Mouse (Mus musculus): ENCODE results near the gene Tnfrsf25. TPM values are rescaled to one million over a fixed set of nuclear protein-coding genes. Genes with fewer than 3 reads are reported as not detected.

The Tnfrsf25 gene
- polyA plus RNA-seq, 1 experiment from 2014 or later: 0.54 TPM

DNA sequence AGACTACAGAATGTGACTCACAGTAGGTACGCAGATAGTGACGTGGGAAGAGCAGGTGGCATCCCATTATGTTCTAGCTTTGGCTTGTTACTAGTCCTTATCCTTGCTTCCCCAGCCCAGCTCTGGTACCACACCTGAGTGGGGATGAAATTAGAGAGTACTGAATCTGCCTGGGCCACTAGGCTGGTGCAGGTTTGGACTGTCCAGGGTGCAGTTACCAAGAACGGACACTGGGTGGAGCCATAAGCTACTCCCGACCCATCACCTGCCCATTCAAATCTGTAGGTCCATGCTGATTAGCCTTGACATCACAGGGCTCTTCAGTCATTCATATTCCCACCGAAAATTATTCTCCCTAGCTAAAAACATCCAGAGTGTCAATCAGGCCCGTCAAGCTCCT, 24.7 kb downstream of the Tnfrsf25 start:
- Histone ChIP-seq H3K4me2 (ENCODE audit: low read depth, low read length) (no peak overlapping the region), H3K27me3 (ENCODE audit: control insufficient read depth, insufficient read depth, low read length) (peaks cover 5% of the 10 kb centered on the region), H3K36me3 (ENCODE audit: control insufficient read depth, insufficient read depth, low read length) (no peaks in the 10 kb centered on the region), H3K4me3 (ENCODE audit: low read depth, low read length) (no peak overlapping the region), H3K27ac (ENCODE audit: low read depth, low read length) (no peak overlapping the region), H3K4me1 (ENCODE audit: control insufficient read depth, insufficient read depth, low read length) (peaks cover 8% of the 10 kb centered on the region; the same call in 1 of the 2 replicates), H3K9me3 (ENCODE audit: control insufficient read depth, low read length) (no peaks in the 10 kb centered on the region), H3K9ac (replicated peaks; ENCODE audit: low read depth, low read length) (no peak overlapping the region)
- no peak for ATAC-seq (ENCODE audit: low read depth)
- WGBS: 33% methylated on average over 6 of the region's 6 CpGs

DNA sequence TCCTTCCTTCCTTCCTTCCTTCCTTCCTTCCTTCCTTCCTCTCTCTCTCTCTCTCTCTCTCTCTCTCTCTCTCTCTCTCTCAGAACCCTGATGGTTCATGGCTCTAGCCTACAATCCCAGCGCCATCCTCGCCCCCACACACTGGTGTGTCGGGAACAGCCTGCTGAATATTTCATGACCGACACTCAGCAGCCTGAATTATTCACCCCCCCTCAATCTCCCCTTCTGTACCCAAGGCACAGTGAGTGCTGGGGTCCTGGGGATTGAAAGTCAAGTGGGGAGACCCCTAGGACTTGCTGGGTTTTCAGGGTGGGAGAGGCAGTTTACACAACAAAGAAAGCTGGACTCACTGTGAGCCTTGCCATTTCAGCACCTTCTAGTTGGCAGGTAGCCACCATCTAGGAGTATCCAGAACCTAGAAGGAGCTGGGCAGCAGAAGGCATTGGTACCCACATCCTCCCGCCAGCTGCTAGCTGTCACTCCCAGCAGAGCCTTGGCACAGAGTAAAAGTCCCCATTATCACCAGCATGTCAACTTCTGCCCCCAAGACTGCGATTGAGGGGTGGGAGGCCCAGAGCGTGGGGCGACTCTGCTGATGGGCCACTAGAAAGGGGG, 25.9 kb downstream of the Tnfrsf25 start:
- Histone ChIP-seq H3K27me3 (ENCODE audit: control insufficient read depth, insufficient read depth, low read length) (peaks cover 5% of the 10 kb centered on the region), H3K4me2 (ENCODE audit: low read depth, low read length) (no peak overlapping the region), H3K36me3 (ENCODE audit: control insufficient read depth, insufficient read depth, low read length) (no peaks in the 10 kb centered on the region), H3K9me3 (ENCODE audit: control insufficient read depth, low read length) (no peaks in the 10 kb centered on the region), H3K4me3 (ENCODE audit: low read depth, low read length) (no peak overlapping the region), H3K9ac (replicated peaks; ENCODE audit: low read depth, low read length) (no peak overlapping the region), H3K4me1 (ENCODE audit: control insufficient read depth, insufficient read depth, low read length) (peaks cover 8% of the 10 kb centered on the region; the same call in 1 of the 2 replicates), H3K27ac (ENCODE audit: low read depth, low read length) (no peak overlapping the region)
- WGBS: 59% methylated on average over 8 of the region's 8 CpGs
- no peak for ATAC-seq (ENCODE audit: low read depth)

DNA sequence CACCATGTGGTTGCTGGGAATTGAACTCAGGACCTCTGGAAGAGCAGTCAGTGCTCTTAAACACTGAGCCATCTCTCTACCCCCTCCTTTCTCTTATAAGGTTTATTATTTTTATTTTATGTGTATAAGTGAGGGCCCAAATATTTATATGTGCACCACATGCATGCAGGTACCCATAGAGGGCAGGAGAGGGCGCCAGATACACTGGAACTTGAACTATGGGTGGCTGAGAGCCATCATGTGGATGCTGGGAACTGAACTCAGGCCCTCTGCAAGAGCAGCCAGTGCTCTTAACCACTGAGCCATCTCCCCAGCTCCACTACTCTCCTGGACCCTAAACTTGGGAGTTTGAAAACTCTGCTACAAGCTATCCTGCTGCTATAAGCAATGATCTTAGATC, 27.9 kb downstream of the Tnfrsf25 start:
- H3K9ac ChIP-seq (replicated peaks; ENCODE audit: low read depth, low read length): no peak overlapping the region
- H3K4me2 ChIP-seq (ENCODE audit: low read depth, low read length): no peak overlapping the region
- no peaks in the 10 kb centered on the region for H3K36me3 ChIP-seq (ENCODE audit: control insufficient read depth, insufficient read depth, low read length)
- H3K4me3 ChIP-seq (ENCODE audit: low read depth, low read length): no peak overlapping the region
- H3K27me3 ChIP-seq (ENCODE audit: control insufficient read depth, insufficient read depth, low read length): peaks cover 3% of the 10 kb centered on the region
- WGBS: 46% methylated on average over 1 of the region's 1 CpGs
- H3K9me3 ChIP-seq (ENCODE audit: control insufficient read depth, low read length): no peaks in the 10 kb centered on the region
- no peak overlapping the region for H3K27ac ChIP-seq (ENCODE audit: low read depth, low read length)
- ATAC-seq (ENCODE audit: low read depth): no peak
- H3K4me1 ChIP-seq (ENCODE audit: control insufficient read depth, insufficient read depth, low read length): peaks cover 3% of the 10 kb centered on the region; the same call in 1 of the 2 replicates

DNA sequence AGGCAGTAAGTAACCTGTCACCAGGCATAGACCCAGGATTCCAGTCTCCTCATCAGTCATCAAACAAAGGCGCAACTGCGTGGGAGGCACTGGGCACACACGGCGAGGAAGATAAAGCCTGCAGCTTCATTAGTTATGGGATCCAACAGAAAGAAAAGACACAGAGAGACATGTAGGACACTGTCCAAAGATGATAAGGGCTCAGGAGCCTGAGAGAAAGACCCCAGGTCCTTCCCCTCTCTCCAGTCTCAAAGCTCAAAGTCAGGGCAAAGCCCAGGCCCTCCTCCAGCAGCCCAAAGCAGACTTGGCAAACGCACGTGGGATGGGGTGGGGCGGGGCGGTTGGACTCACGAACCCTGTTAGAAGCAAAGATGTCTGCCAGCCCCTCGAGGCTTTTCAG, 29.7 kb downstream of the Tnfrsf25 start:
- Histone ChIP-seq H3K4me1 (ENCODE audit: control insufficient read depth, insufficient read depth, low read length) (no peaks in the 10 kb centered on the region), H3K36me3 (ENCODE audit: control insufficient read depth, insufficient read depth, low read length) (no peaks in the 10 kb centered on the region), H3K9me3 (ENCODE audit: control insufficient read depth, low read length) (no peaks in the 10 kb centered on the region), H3K27me3 (ENCODE audit: control insufficient read depth, insufficient read depth, low read length) (0 out of 2 replicates have a peak, but pooled peaks cover 4% of the 10 kb centered on the region), H3K9ac (replicated peaks; ENCODE audit: low read depth, low read length) (no peak overlapping the region), H3K4me2 (ENCODE audit: low read depth, low read length) (no peak overlapping the region), H3K27ac (ENCODE audit: low read depth, low read length) (no peak overlapping the region), H3K4me3 (ENCODE audit: low read depth, low read length) (no peak overlapping the region)
- no peak for ATAC-seq (ENCODE audit: low read depth)
- WGBS: 65% methylated on average over 10 of the region's 10 CpGs

DNA sequence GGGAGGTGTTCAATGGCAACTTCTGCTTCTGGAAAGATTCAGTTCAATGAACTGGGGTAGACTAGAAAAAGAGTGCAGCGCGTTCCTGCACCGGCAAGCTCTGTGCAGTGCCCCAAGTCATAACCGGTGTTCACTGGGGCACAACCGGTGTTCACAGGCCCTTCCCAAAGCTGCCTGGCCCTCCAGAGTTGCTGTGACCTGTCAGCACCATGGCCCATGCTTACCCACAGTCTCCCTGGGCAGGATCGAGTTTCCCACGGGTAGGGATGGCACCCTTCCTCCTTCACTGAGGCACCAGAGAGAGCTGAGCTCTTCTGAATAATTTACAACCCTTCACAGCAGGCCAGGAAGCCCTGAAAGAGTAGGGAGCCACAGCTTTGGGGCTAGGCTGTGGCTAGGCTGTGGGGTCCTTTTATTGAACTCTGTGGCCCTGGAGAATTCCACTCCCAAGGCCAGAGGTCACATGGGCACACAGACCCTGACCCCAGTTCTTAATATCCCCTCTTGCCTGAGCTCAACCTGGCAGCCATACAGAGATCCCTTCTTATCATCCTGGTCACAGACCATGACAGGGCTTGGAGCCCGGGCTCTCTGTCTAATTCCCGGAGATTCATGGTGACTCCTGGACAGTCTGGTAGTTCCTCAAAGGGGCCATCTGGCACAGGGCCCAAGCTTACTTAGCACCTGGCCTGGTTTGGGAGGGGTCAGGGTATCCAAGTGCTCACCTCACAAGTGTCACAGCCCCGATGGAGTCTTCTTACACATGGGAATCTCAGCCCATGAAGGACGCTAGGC, 30.5 kb downstream of the Tnfrsf25 start:
- H3K36me3 ChIP-seq (ENCODE audit: control insufficient read depth, insufficient read depth, low read length): no peaks in the 10 kb centered on the region
- H3K4me2 ChIP-seq (ENCODE audit: low read depth, low read length): no peak overlapping the region
- ATAC-seq (ENCODE audit: low read depth): no peak
- H3K9me3 ChIP-seq (ENCODE audit: control insufficient read depth, low read length): no peaks in the 10 kb centered on the region
- no peak overlapping the region for H3K4me3 ChIP-seq (ENCODE audit: low read depth, low read length)
- WGBS: 51% methylated on average over 11 of the region's 11 CpGs
- H3K9ac ChIP-seq (replicated peaks; ENCODE audit: low read depth, low read length): no peak overlapping the region
- H3K4me1 ChIP-seq (ENCODE audit: control insufficient read depth, insufficient read depth, low read length): no peaks in the 10 kb centered on the region
- H3K27me3 ChIP-seq (ENCODE audit: control insufficient read depth, insufficient read depth, low read length): peaks cover 10% of the 10 kb centered on the region
- H3K27ac ChIP-seq (ENCODE audit: low read depth, low read length): no peak overlapping the region

DNA sequence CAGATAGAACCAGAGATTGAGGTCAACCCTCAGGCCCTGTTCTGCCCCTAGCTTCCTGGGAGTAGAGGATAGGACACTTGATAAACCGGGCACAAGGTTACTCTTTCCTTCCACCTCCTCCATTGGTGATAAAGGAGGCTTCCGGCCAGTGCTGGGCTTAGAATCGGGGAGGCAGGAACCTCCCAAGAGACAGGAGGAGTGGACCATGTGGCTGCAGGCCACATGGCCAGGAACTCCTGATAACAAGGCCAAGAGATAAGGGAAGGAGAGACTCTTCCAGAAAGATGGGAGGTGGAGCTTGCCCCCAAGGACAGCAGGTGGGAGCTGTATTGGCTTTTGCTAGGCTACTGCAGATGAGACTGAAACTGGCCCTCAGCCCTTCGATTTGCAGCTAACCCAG, 34.8 kb downstream of the Tnfrsf25 start:
- H3K9ac ChIP-seq (replicated peaks; ENCODE audit: low read depth, low read length): no peak overlapping the region
- ATAC-seq (ENCODE audit: low read depth): no peak
- H3K27me3 ChIP-seq (ENCODE audit: control insufficient read depth, insufficient read depth, low read length): peaks cover 35% of the 10 kb centered on the region
- no peak overlapping the region for H3K27ac ChIP-seq (ENCODE audit: low read depth, low read length)
- peaks cover 9% of the 10 kb centered on the region; the same call in 1 of the 2 replicates for H3K4me1 ChIP-seq (ENCODE audit: control insufficient read depth, insufficient read depth, low read length)
- H3K4me3 ChIP-seq (ENCODE audit: low read depth, low read length): no peak overlapping the region
- no peaks in the 10 kb centered on the region for H3K9me3 ChIP-seq (ENCODE audit: control insufficient read depth, low read length)
- WGBS: 75% methylated on average over 4 of the region's 4 CpGs
- no peak overlapping the region for H3K4me2 ChIP-seq (ENCODE audit: low read depth, low read length)
- H3K36me3 ChIP-seq (ENCODE audit: control insufficient read depth, insufficient read depth, low read length): no peaks in the 10 kb centered on the region

DNA sequence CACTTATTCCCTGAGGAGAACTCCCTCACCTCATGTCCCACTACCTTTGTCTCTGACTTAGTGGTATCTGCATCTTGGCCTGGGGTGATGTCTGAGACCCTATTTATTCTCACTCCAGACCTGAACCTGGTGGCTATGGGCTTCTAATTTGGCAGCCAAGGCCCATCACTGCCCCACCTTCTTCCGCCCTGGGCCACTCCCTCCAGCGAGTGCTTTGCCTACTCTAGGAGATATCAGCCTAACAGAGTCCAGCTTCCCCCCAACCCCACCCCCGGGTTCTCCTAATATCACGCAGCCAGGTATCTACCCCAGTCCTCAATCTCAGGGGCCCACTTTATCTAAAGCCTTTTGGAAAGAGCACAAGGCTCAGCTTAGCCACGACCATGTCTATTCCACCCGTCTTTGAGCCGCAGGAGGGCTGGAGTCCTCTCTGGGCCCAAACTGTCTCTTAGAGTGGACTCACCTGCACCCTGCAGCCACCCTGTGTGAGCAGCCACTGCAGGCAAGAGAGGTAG, 35.8 kb downstream of the Tnfrsf25 start:
- Histone ChIP-seq H3K27me3 (ENCODE audit: control insufficient read depth, insufficient read depth, low read length) (peaks cover 35% of the 10 kb centered on the region), H3K36me3 (ENCODE audit: control insufficient read depth, insufficient read depth, low read length) (no peaks in the 10 kb centered on the region), H3K4me2 (ENCODE audit: low read depth, low read length) (peak overlapping the region; percentile 38), H3K4me1 (ENCODE audit: control insufficient read depth, insufficient read depth, low read length) (peaks cover 9% of the 10 kb centered on the region; the same call in 1 of the 2 replicates), H3K9me3 (ENCODE audit: control insufficient read depth, low read length) (no peaks in the 10 kb centered on the region), H3K9ac (replicated peaks; ENCODE audit: low read depth, low read length) (no peak overlapping the region; the same call in 1 of the 2 replicates), H3K27ac (ENCODE audit: low read depth, low read length) (no peak overlapping the region), H3K4me3 (ENCODE audit: low read depth, low read length) (peak overlapping the region; percentile 25; the same call in 1 of the 2 replicates)
- WGBS: 20% methylated on average over 7 of the region's 7 CpGs
- ATAC-seq (ENCODE audit: low read depth): no peak; the same call in 1 of the 2 replicates

DNA sequence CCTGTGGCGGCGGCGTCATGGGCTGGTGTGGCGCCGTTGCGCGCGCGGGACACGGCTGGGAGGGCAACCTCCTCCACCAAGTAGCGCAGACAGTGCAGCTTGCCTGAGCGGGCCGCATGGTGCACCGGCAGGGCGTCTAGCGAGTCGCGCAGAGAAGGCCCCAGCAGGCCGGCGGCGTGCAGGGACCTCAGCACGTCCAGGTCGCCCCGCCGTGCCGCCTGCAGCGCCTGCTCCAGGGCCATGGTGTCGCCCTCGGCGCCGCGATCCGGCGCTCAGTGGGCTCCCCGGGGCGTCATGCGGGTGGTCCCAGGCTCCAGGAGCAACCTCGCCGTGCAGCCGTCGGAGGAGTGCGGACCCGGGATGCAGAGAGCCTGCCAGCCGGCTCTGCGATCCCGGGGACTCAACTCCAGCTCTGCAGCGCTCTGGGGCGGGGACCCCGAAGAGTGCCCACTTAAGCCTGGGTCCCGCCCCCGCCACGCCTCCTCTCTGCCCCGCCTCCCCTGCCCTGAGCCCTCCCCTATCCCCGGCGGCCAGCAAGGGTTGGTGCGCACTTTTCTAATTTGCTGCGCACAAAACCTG, 36.3 kb downstream of the Tnfrsf25 start, which contains the start of gene Espn:
Espn (minus strand) TSS at position 406 of the 579 bp plus-strand sequence.
- ATAC-seq (ENCODE audit: low read depth): peak; percentile 72

More for the DNA sequence above, 36.3 kb downstream of the Tnfrsf25 start, which contains the start of gene Espn:
- Histone ChIP-seq H3K4me3 (ENCODE audit: low read depth, low read length) (peak within 1 kb of the TSS; percentile 25), H3K4me2 (ENCODE audit: low read depth, low read length) (peak within 1 kb of the TSS; percentile 38), H3K27ac (ENCODE audit: low read depth, low read length) (no peak within 1 kb of the TSS), H3K9me3 (ENCODE audit: control insufficient read depth, low read length) (no peaks in the 10 kb centered on the region), H3K9ac (replicated peaks; ENCODE audit: low read depth, low read length) (no peak within 1 kb of the TSS; the same call in 1 of the 2 replicates), H3K4me1 (ENCODE audit: control insufficient read depth, insufficient read depth, low read length) (peaks cover 9% of the 10 kb centered on the region; the same call in 1 of the 2 replicates), H3K27me3 (ENCODE audit: control insufficient read depth, insufficient read depth, low read length) (peaks cover 35% of the 10 kb centered on the region), H3K36me3 (ENCODE audit: control insufficient read depth, insufficient read depth, low read length) (no peaks in the 10 kb centered on the region)
- under 1% methylated on average over 53 of the region's 57 CpGs for WGBS

All from neural tube, embryonic 14.5 days (tissue).